ENCODE assay signal across 8 mouse cellular contexts in the genomic region with DNA sequence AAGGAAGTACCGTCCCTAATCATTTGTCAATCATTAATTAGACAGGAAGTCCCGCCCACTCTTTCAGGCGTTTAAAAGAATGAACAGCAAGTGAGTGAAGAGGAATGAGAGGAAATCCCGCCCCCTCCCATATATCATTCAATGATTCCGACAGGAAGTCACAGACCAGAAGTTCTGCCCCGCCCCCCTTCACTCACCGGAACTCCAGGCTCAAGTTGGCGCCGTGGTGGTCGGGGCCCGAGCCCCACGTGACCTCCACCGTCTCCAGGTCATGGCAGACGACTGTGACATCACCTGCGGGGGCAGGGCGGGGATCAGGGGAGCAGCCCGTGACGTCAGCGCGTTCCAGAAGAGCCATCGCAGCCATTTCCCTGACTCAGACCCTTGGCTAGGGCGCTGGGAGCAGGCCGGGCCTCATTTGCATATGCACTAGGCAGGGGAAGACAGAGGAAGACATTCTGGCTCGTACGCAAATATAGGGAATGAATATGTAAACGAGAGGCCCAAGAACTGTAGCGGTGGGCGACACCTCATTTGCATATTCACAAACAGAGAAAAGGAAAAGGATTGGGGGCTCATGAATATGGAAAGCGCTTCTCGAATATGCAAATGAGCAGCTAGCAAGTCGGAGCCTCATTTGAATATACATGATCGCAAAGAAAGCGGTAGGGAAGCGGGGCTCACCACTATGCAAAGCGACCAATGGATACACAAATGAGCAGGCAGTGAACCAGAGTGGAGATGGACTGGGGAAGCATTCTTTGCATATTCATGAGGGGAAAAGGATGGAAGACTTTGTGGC. TPM values are rescaled to one million over a fixed set of nuclear protein-coding genes. Genes with fewer than 3 reads are reported as not detected.
DNase-seq lines count a peak whose midpoint lies in the region; ATAC-seq and TF ChIP-seq lines count a peak whose summit lies in the region.

No protein-coding gene starts in this region.

- WGBS in embryonic facial prominence, embryonic 15.5 days, result under 1% methylated on average over 35 of the region's 35 CpGs
- under 1% methylated on average over 35 of the region's 35 CpGs for WGBS in heart, embryonic 10.5 days
- under 1% methylated on average over 35 of the region's 35 CpGs for whole genome bisulfite sequencing in kidney, embryonic 14.5 days
- WGBS in limb, embryonic 14.5 days, result under 1% methylated on average over 35 of the region's 35 CpGs
- under 1% methylated on average over 35 of the region's 35 CpGs for WGBS in midbrain, embryonic 16.5 days

- no peaks in the 10 kb centered on the region for H3K4me1 ChIP-seq in bone marrow macrophage, adult 2 months (ENCODE audit: control insufficient read depth, insufficient read depth, low read length)
- no peaks in the 10 kb centered on the region for H3K4me1 ChIP-seq in embryonic facial prominence, embryonic 15.5 days
- no peaks in the 10 kb centered on the region for H3K4me1 ChIP-seq in heart, embryonic 10.5 days
- H3K4me1 ChIP-seq in kidney, embryonic 14.5 days (ENCODE audit: control insufficient read depth, insufficient read depth, low read length), result no peaks in the 10 kb centered on the region
- H3K4me1 ChIP-seq in limb, embryonic 14.5 days (ENCODE audit: control insufficient read depth, insufficient read depth, low read length), result no peaks in the 10 kb centered on the region
- no peaks in the 10 kb centered on the region for H3K4me1 ChIP-seq in midbrain, embryonic 16.5 days (ENCODE audit: control insufficient read depth, insufficient read depth, low read length)

- no peak for TF ChIP-seq POLR2A in bone marrow macrophage, adult 2 months (IDR thresholded peaks at IDR 0.05; ENCODE audit: borderline replicate concordance, low read depth, low read length)
- no peak for TF ChIP-seq POLR2A in limb, embryonic 14.5 days (IDR thresholded peaks at IDR 0.05; ENCODE audit: borderline replicate concordance, extremely low read depth, insufficient read depth, insufficient read length)

- ATAC-seq in embryonic facial prominence, embryonic 15.5 days (ENCODE audit: insufficient number of reproducible peaks, low FRiP score, low TSS enrichment, low read depth), result peak; percentile 83
- ATAC-seq in kidney, embryonic 14.5 days (ENCODE audit: low FRiP score, low TSS enrichment), result peak; percentile 79
- peak; percentile 85 for ATAC-seq in limb, embryonic 14.5 days (ENCODE audit: low FRiP score, low read depth)
- ATAC-seq in midbrain, embryonic 16.5 days, result peak; percentile 83

- H3K9ac ChIP-seq in embryonic facial prominence, embryonic 15.5 days, result peak overlapping the region; percentile 31; the same call in 1 of the 2 replicates
- H3K9ac ChIP-seq in kidney, embryonic 14.5 days (ENCODE audit: low read depth, low read length), result 0 out of 2 replicates have a peak overlapping the region, but pooled peaks have one; percentile 0
- H3K9ac ChIP-seq in limb, embryonic 14.5 days (ENCODE audit: low read depth, low read length, severe bottlenecking), result no peak overlapping the region
- peak overlapping the region; percentile 78 for H3K9ac ChIP-seq in midbrain, embryonic 16.5 days (ENCODE audit: low read depth, low read length)

- peak; percentile 98 for DNase-seq in A20 (ENCODE audit: low read depth, low spot score)
- DNase-seq in heart, embryonic 10.5 days (ENCODE audit: low spot score), result peak; percentile 98
- DNase-seq in limb, embryonic 14.5 days (ENCODE audit: low spot score), result peak; percentile 100
- peak; percentile 89 to 92 for DNase-seq in spleen, postnatal 4 days (ENCODE audit: low spot score in 2 of 2)

- no peaks in the 10 kb centered on the region for H3K27me3 ChIP-seq in embryonic facial prominence, embryonic 15.5 days
- no peaks in the 10 kb centered on the region for H3K27me3 ChIP-seq in heart, embryonic 10.5 days (ENCODE audit: insufficient read depth, poor library complexity, severe bottlenecking)
- H3K27me3 ChIP-seq in kidney, embryonic 14.5 days (ENCODE audit: control insufficient read depth, insufficient read depth, low read length), result no peaks in the 10 kb centered on the region
- H3K27me3 ChIP-seq in limb, embryonic 14.5 days (ENCODE audit: control insufficient read depth, insufficient read depth, low read length), result no peaks in the 10 kb centered on the region
- no peaks in the 10 kb centered on the region for H3K27me3 ChIP-seq in midbrain, embryonic 16.5 days (ENCODE audit: control insufficient read depth, insufficient read depth, low read depth, low read length)

- H3K27ac ChIP-seq in bone marrow macrophage, adult 2 months (ENCODE audit: insufficient read depth, low read depth, low read length), result peak overlapping the region; percentile 78
- peak overlapping the region; percentile 97 for H3K27ac ChIP-seq in embryonic facial prominence, embryonic 15.5 days (replicated peaks)
- H3K27ac ChIP-seq in heart, embryonic 10.5 days, result peak overlapping the region; percentile 88
- H3K27ac ChIP-seq in kidney, embryonic 14.5 days (ENCODE audit: low read depth, low read length), result peak overlapping the region; percentile 95
- peak overlapping the region; percentile 84 for H3K27ac ChIP-seq in limb, embryonic 14.5 days (replicated peaks; ENCODE audit: low read depth, low read length)
- peak overlapping the region; percentile 99 for H3K27ac ChIP-seq in midbrain, embryonic 16.5 days (ENCODE audit: low read length)

- no peak for TF ChIP-seq CTCF in bone marrow macrophage, adult 2 months (IDR thresholded peaks at IDR 0.05; ENCODE audit: low read depth, low read length)

- H3K4me3 ChIP-seq in bone marrow macrophage, adult 2 months (ENCODE audit: insufficient read depth, low read length), result peak overlapping the region; percentile 76
- H3K4me3 ChIP-seq in embryonic facial prominence, embryonic 15.5 days (replicated peaks), result peak overlapping the region; percentile 79
- H3K4me3 ChIP-seq in heart, embryonic 10.5 days, result peak overlapping the region; percentile 85
- peak overlapping the region; percentile 62 for H3K4me3 ChIP-seq in kidney, embryonic 14.5 days (ENCODE audit: low read length)
- peak overlapping the region; percentile 68 for H3K4me3 ChIP-seq in limb, embryonic 14.5 days (replicated peaks; ENCODE audit: low read length)
- peak overlapping the region; percentile 67 for H3K4me3 ChIP-seq in midbrain, embryonic 16.5 days (ENCODE audit: low read depth, low read length)

- H3K4me2 ChIP-seq in embryonic facial prominence, embryonic 15.5 days (replicated peaks), result peak overlapping the region; percentile 56
- H3K4me2 ChIP-seq in kidney, embryonic 14.5 days (replicated peaks; ENCODE audit: low read depth, low read length), result peak overlapping the region; percentile 47
- H3K4me2 ChIP-seq in limb, embryonic 14.5 days (replicated peaks; ENCODE audit: low read depth, low read length, severe bottlenecking), result peak overlapping the region; percentile 48
- peak overlapping the region; percentile 58 for H3K4me2 ChIP-seq in midbrain, embryonic 16.5 days (ENCODE audit: low read length)

- peaks cover 36% of the 10 kb centered on the region for H3K9me3 ChIP-seq in embryonic facial prominence, embryonic 15.5 days (replicated peaks)
- H3K9me3 ChIP-seq in heart, embryonic 10.5 days, result peaks cover 46% of the 10 kb centered on the region
- peaks cover 39% of the 10 kb centered on the region for H3K9me3 ChIP-seq in kidney, embryonic 14.5 days (ENCODE audit: control insufficient read depth, low read length)
- H3K9me3 ChIP-seq in limb, embryonic 14.5 days (ENCODE audit: control insufficient read depth, low read length), result peaks cover 42% of the 10 kb centered on the region
- peaks cover 33% of the 10 kb centered on the region for H3K9me3 ChIP-seq in midbrain, embryonic 16.5 days (replicated peaks; ENCODE audit: control insufficient read depth, low read length, poor library complexity, severe bottlenecking)

- H3K36me3 ChIP-seq in embryonic facial prominence, embryonic 15.5 days, result peaks cover 23% of the 10 kb centered on the region
- peaks cover 28% of the 10 kb centered on the region for H3K36me3 ChIP-seq in heart, embryonic 10.5 days
- no peaks in the 10 kb centered on the region; the same call in 1 of the 2 replicates for H3K36me3 ChIP-seq in kidney, embryonic 14.5 days (ENCODE audit: control insufficient read depth, insufficient read depth, low read length)
- no peaks in the 10 kb centered on the region; the same call in 1 of the 2 replicates for H3K36me3 ChIP-seq in limb, embryonic 14.5 days (ENCODE audit: control insufficient read depth, insufficient read depth, low read length)
- H3K36me3 ChIP-seq in midbrain, embryonic 16.5 days (ENCODE audit: control insufficient read depth, insufficient read depth, low read length), result peaks cover 17% of the 10 kb centered on the region

RNA-seq across cellular contexts. Expression of a gene that starts 1.3 kb away (rescaled TPM):
- polyA plus RNA-seq in bone marrow macrophage, adult 2 months (2012; ENCODE audit: insufficient read depth, insufficient read length, missing spikeins), result 74.3 and 77.8 TPM in 2 replicates
- 12.6 and 13.6 TPM in 2 replicates for polyA plus RNA-seq in embryonic facial prominence, embryonic 15.5 days (2015; fragmentation: Nextera tagmentation; extraction: Ambion mirVana)
- polyA plus RNA-seq in heart, embryonic 10.5 days (2016; fragmentation: Nextera tagmentation; extraction: Ambion mirVana), result 7.5 and 9.3 TPM in 2 replicates
- 11.0 and 11.4 TPM in 2 replicates for polyA plus RNA-seq in kidney, embryonic 14.5 days (2014; fragmentation: Nextera tagmentation; extraction: Ambion mirVana)
- polyA plus RNA-seq in limb, embryonic 14.5 days (2012; rRNA removed), result 22.1 and 35.5 TPM in 2 replicates
- 9.1 and 11.0 TPM in 2 replicates for polyA plus RNA-seq in limb, embryonic 14.5 days (2014; fragmentation: Nextera tagmentation; extraction: Ambion mirVana)
- 13.7 and 18.1 TPM in 2 replicates for polyA plus RNA-seq in midbrain, embryonic 16.5 days (2015; fragmentation: Nextera tagmentation; extraction: Ambion mirVana)

Comparison
In these comparisons a context has a peak if more than half of its experiments do, and no peak if none do; other contexts are left out.
1. Peak in every context shown above with its lines: DNase-seq, ATAC-seq, H3K4me3 ChIP-seq and H3K27ac ChIP-seq.